Mouse (Mus musculus) hindbrain, embryonic 11.5 days (tissue): Measurements from ENCODE around the gene CN725425. TPM values are rescaled to one million over a fixed set of nuclear protein-coding genes. Genes with fewer than 3 reads are reported as not detected.
A peak's percentile ranks its signal among the peaks of the same experiment; 100 is the strongest.

Experiments used
- ATAC-seq: fragments of 200-750 bp; cut with Nextera tagmentation; 2 replicates; pipeline ENCODE4 v1.8.0; 2017; ENCODE audit warnings: mild to moderate bottlenecking, moderate TSS enrichment, moderate library complexity; ENCODE audit not compliant: low FRiP score
- DNase-seq: peaks from one replicate; pipeline ENCODE4 v3.0.0-alpha.2; 2015; ENCODE audit warnings: low spot score
- H3K27ac ChIP-seq: fragments of 300-500 bp; sonication (generic); 2 replicates; pipeline ENCODE4 v1.5.1; 2014; ENCODE audit warnings: mild to moderate bottlenecking, low read depth, low read length
- H3K27me3 ChIP-seq: fragments of 300-500 bp; sonication (generic); 2 replicates; pipeline ENCODE4 v1.6.1; 2014; ENCODE audit warnings: mild to moderate bottlenecking, low read length, moderate library complexity, mixed read lengths; ENCODE audit not compliant: control insufficient read depth, insufficient read depth
- H3K36me3 ChIP-seq: fragments of 300-500 bp; sonication (generic); 2 replicates; pipeline ENCODE4 v1.6.1; 2014; ENCODE audit warnings: mild to moderate bottlenecking, low read length, moderate library complexity, mixed read lengths; ENCODE audit not compliant: control insufficient read depth, insufficient read depth
- H3K4me1 ChIP-seq: fragments of 300-500 bp; sonication (generic); replicated peaks from 2 replicates; pipeline ENCODE4 v1.6.1; 2014; ENCODE audit warnings: low read length, mixed read lengths; ENCODE audit not compliant: control insufficient read depth, insufficient read depth
- H3K4me2 ChIP-seq: fragments of 300-500 bp; sonication (generic); replicated peaks from 2 replicates; pipeline ENCODE4 v1.6.1; 2014; ENCODE audit warnings: mild to moderate bottlenecking, low read depth, low read length
- H3K4me3 ChIP-seq: fragments of 300-500 bp; sonication (generic); 2 replicates; pipeline ENCODE4 v1.5.1; 2014; ENCODE audit warnings: low read depth, low read length
- H3K9ac ChIP-seq: fragments of 300-500 bp; sonication (generic); 2 replicates; pipeline ENCODE4 v1.6.1; 2014; ENCODE audit warnings: low read depth, low read length
- H3K9me3 ChIP-seq: fragments of 300-500 bp; sonication (generic); 2 replicates; pipeline ENCODE4 v1.6.1; 2016; ENCODE audit warnings: low read length; ENCODE audit not compliant: control insufficient read depth
- WGBS: fragments of 180-500 bp; shearing (Covaris S2); extraction: QIAGEN DNeasy Blood & Tissue Kit; methylation state at CpG from one replicate; pipeline ENCODE4 v1.1.7; 2014; 5-methylcytosine and 5-hydroxymethylcytosine counted together
- polyA plus RNA-seq: library from polyadenylated mRNA; unstranded; fragments of >200 nt; fragmentation: Nextera tagmentation; extraction: Ambion mirVana; gene quantifications from 2 replicates; pipeline ENCODE4 v1.2.1, GENCODE M21; 2014

The CN725425 gene
- polyA plus RNA-seq, 1 experiment from 2014 or later = not detected

- Histone ChIP-seq H3K27me3 (no peaks in the 10 kb centered on the region), H3K4me3 (no peak overlapping the region), H3K36me3 (no peaks in the 10 kb centered on the region), H3K4me1 (no peaks in the 10 kb centered on the region), H3K27ac (no peak overlapping the region), H3K9ac (no peak overlapping the region), H3K4me2 (no peak overlapping the region), H3K9me3 (no peaks in the 10 kb centered on the region)
- 97% methylated on average over 4 of the region's 4 CpGs for WGBS
- ATAC-seq (no peak), DNase-seq (no peak)
These were observed 28.0 kb upstream of the CN725425 start for GRCm38 (mm10) chr15:91171332-91171731.

DNA sequence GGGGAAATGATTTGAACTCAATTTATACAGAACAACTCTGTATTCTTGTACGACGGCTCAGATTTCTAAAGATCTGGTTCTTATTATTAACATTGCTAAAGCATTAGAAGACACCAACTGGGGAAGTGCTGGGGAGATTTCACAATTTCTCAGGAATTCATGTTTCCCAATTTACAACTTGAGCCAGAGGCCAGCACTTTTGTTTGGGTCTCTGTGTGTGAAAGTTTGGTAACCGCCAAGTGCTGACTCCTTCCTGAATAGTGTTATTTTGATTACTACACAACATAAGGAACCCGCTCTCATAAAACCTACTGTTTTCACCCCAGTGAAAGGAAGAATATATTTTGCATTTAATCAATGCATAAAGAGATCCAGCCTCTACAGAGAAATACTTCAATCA lies 27.1 kb upstream of the CN725425 start:
- DNase-seq (no peak), ATAC-seq (no peak)
- no peak overlapping the region for H3K4me2 ChIP-seq
- no peaks in the 10 kb centered on the region for H3K9me3 ChIP-seq
- no peak overlapping the region for H3K27ac ChIP-seq
- H3K27me3 ChIP-seq = no peaks in the 10 kb centered on the region
- 84% methylated on average over 4 of the region's 4 CpGs for WGBS
- no peak overlapping the region for H3K4me3 ChIP-seq
- H3K36me3 ChIP-seq = no peaks in the 10 kb centered on the region
- no peaks in the 10 kb centered on the region for H3K4me1 ChIP-seq
- no peak overlapping the region for H3K9ac ChIP-seq

GRCm38 (mm10) chr15:91178656-91179314 lies 20.5 kb upstream of the CN725425 start:
- 86% methylated on average over 9 of the region's 9 CpGs for WGBS
- no peak overlapping the region for H3K4me2 ChIP-seq
- no peaks in the 10 kb centered on the region for H3K27me3 ChIP-seq
- no peaks in the 10 kb centered on the region for H3K4me1 ChIP-seq
- H3K9me3 ChIP-seq = no peaks in the 10 kb centered on the region
- no peak overlapping the region for H3K4me3 ChIP-seq
- H3K36me3 ChIP-seq = no peaks in the 10 kb centered on the region
- no peak for ATAC-seq
- no peak overlapping the region for H3K27ac ChIP-seq
- no peak for DNase-seq
- H3K9ac ChIP-seq = no peak overlapping the region

DNA sequence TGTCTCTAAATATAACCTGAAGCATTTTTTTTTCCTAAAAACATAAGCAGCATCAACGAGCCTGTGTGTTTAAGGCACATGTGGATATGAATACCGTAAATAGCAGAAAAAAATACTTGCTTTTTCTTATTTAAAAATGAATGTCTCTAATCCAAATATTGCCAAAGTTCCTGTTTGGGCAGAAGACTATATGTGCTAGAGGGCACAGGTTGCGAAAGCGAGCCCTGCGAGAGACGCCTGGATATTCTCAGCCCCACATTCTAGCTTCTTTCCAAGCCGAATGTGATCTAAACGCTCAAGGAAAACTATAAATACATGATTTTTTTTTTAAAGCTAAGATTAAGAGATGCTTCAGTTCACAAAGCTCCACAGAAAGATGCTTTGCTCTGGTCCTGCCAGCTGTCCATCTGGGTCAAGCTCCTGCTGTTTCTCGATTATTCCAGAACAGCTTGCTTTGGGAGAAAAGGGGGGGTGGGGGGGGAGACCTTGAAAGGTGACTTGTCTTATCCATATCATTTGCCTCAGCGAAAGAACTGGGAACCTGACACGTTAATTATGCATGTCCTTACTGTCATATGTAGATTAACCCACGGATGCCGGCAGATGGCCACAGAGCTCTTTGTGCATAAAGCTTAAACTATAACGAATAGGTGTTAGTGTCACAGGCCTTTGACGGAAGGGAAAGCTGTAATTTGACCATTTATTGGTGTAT lies 19.2 kb upstream of the CN725425 start:
- ATAC-seq = peak; percentile 57; the same call in 1 of the 2 replicates
- Histone ChIP-seq H3K9ac (no peak overlapping the region), H3K9me3 (no peaks in the 10 kb centered on the region), H3K27ac (no peak overlapping the region), H3K4me1 (no peaks in the 10 kb centered on the region), H3K36me3 (no peaks in the 10 kb centered on the region), H3K27me3 (no peaks in the 10 kb centered on the region), H3K4me3 (no peak overlapping the region), H3K4me2 (no peak overlapping the region)
- WGBS = 61% methylated on average over 15 of the region's 15 CpGs
- DNase-seq = peak; percentile 8

DNA sequence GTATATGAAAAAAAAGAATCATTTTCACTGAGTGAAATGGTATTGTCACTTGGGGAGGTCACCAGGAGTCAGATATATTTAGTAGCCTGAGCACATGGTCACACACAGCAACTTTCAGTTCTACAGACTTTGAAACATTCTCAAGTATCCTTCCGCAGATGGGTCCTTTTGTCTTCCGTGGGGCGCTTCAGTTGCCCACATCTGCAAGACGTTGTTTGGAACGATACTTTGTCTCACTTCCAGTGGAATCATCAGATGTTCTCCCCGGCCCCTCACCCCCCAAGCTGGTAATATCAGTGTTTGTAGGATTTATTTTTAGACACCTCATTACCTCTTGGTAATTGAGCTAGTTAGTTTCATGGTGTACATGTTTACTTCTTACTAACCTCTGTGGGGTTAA lies 12.9 kb upstream of the CN725425 start:
- no peaks in the 10 kb centered on the region for H3K9me3 ChIP-seq
- no peaks in the 10 kb centered on the region for H3K36me3 ChIP-seq
- ATAC-seq (no peak), DNase-seq (no peak)
- no peaks in the 10 kb centered on the region for H3K27me3 ChIP-seq
- no peak overlapping the region for H3K9ac ChIP-seq
- H3K27ac ChIP-seq = no peak overlapping the region
- H3K4me2 ChIP-seq = no peak overlapping the region
- 85% methylated on average over 6 of the region's 6 CpGs for WGBS
- H3K4me3 ChIP-seq = no peak overlapping the region
- no peaks in the 10 kb centered on the region for H3K4me1 ChIP-seq

- Histone ChIP-seq H3K4me3 (peak overlapping the region; percentile 39), H3K36me3 (no peaks in the 10 kb centered on the region), H3K27ac (peak overlapping the region; percentile 24; the same call in 1 of the 2 replicates), H3K4me1 (no peaks in the 10 kb centered on the region), H3K27me3 (no peaks in the 10 kb centered on the region), H3K9me3 (no peaks in the 10 kb centered on the region), H3K9ac (peak overlapping the region; percentile 55), H3K4me2 (peak overlapping the region; percentile 37)
- ATAC-seq (no peak), DNase-seq (peak; percentile 47)
- 20% methylated on average over 4 of the region's 4 CpGs for WGBS
These were observed 9.3 kb upstream of the CN725425 start for GRCm38 (mm10) chr15:91190026-91190425.

GRCm38 (mm10) chr15:91190519-91191207 lies 8.6 kb upstream of the CN725425 start:
- peak; percentile 41 for ATAC-seq
- WGBS = 35% methylated on average over 17 of the region's 17 CpGs
- H3K4me1 ChIP-seq = no peaks in the 10 kb centered on the region
- H3K9ac ChIP-seq = peak overlapping the region; percentile 55
- peak overlapping the region; percentile 24 for H3K27ac ChIP-seq
- H3K36me3 ChIP-seq = no peaks in the 10 kb centered on the region
- no peaks in the 10 kb centered on the region for H3K9me3 ChIP-seq
- peak; percentile 31 for DNase-seq
- H3K4me3 ChIP-seq = peak overlapping the region; percentile 39
- no peaks in the 10 kb centered on the region for H3K27me3 ChIP-seq
- peak overlapping the region; percentile 37 for H3K4me2 ChIP-seq

- H3K4me3 ChIP-seq = peak within 1 kb of the TSS; percentile 39
- peak within 1 kb of the TSS; percentile 63 for H3K27ac ChIP-seq
- no peaks in the 10 kb centered on the region for H3K36me3 ChIP-seq
- H3K9me3 ChIP-seq = no peaks in the 10 kb centered on the region
- H3K4me1 ChIP-seq = no peaks in the 10 kb centered on the region
- WGBS = under 1% methylated on average over 22 of the region's 22 CpGs
- DNase-seq = peak; percentile 84
- peak within 1 kb of the TSS; percentile 55 for H3K9ac ChIP-seq
- H3K4me2 ChIP-seq = peak within 1 kb of the TSS; percentile 37
- peak; percentile 97 for ATAC-seq
- no peaks in the 10 kb centered on the region for H3K27me3 ChIP-seq
These were observed 7.7 kb upstream of the CN725425 start, which contains the start of gene Abcd2 for GRCm38 (mm10) chr15:91191412-91192222. Abcd2 (minus strand) TSS chr15:91191799.
